ENCODE assay signal across 43 mouse cellular contexts in genomic region chr9:105144992-105145391, GRCm38 (mm10). TPM values are rescaled to one million over a fixed set of nuclear protein-coding genes. Genes with fewer than 3 reads are reported as not detected.
"Had no signal": no experiment of that assay in that cellular context is flagged by ENCODE, and none has a peak within 500 bp of the region (broad histone marks: within the 10 kb centered on the region; RNA-seq: fewer than 3 reads in every experiment).

Gene 1700080E11Rik, minus strand, starts transcription at chr9:105145092.

- H3K9ac ChIP-seq: heart, embryonic 12.5 days; heart, embryonic 13.5 days; heart, embryonic 15.5 days; hindbrain, embryonic 12.5 days; hindbrain, embryonic 13.5 days; hindbrain, embryonic 14.5 days; hindbrain, embryonic 15.5 days; intestine, embryonic 15.5 days; kidney, embryonic 15.5 days had no signal

- DNase-seq: heart, postnatal 10 days; heart, postnatal 14 days; heart, postnatal 36 days; heart, postnatal 4 days; kidney, adult 11 months; kidney, adult 18-20 months; kidney, adult 2 months; kidney, adult 8-10 months; kidney, adult 9 months; kidney, postnatal 10 days; kidney, postnatal 14 days; kidney, postnatal 25 days; kidney, postnatal 36 days; kidney, postnatal 4 days; layer of hippocampus, adult 9-11 months; layer of hippocampus, postnatal 36 days had no signal

- H3K4me2 ChIP-seq: heart, embryonic 11.5 days; heart, embryonic 12.5 days; heart, embryonic 13.5 days; heart, embryonic 15.5 days; hindbrain, embryonic 12.5 days; hindbrain, embryonic 13.5 days; hindbrain, embryonic 14.5 days; hindbrain, embryonic 15.5 days; intestine, embryonic 15.5 days; kidney, embryonic 15.5 days had no signal

- ATAC-seq: hindbrain, embryonic 16.5 days; hindbrain, postnatal 0 days; inflammation-experienced regulatory T-cells, adult 6 months; intestine, embryonic 15.5 days; intestine, embryonic 16.5 days; intestine, postnatal 0 days had no signal

- H3K36me3 ChIP-seq: heart, embryonic 10.5 days; heart, embryonic 12.5 days; heart, embryonic 13.5 days; heart, embryonic 15.5 days; hindbrain, embryonic 10.5 days; hindbrain, embryonic 12.5 days; hindbrain, embryonic 13.5 days; hindbrain, embryonic 15.5 days; intestine, embryonic 15.5 days; kidney, embryonic 15.5 days had no signal

- H3K27me3 ChIP-seq: heart, embryonic 12.5 days; heart, embryonic 13.5 days; heart, embryonic 15.5 days; hindbrain, embryonic 12.5 days; hindbrain, embryonic 13.5 days; hindbrain, embryonic 15.5 days; intestine, embryonic 15.5 days; kidney, embryonic 15.5 days had no signal

- H3K4me1 ChIP-seq: heart, embryonic 10.5 days; heart, embryonic 12.5 days; heart, embryonic 13.5 days; heart, embryonic 15.5 days; hindbrain, embryonic 10.5 days; hindbrain, embryonic 12.5 days; hindbrain, embryonic 13.5 days; hindbrain, embryonic 15.5 days; intestine, embryonic 15.5 days; kidney, embryonic 15.5 days had no signal

- H3K4me3 ChIP-seq: heart, embryonic 10.5 days; heart, embryonic 12.5 days; heart, embryonic 13.5 days; heart, embryonic 15.5 days; hindbrain, embryonic 10.5 days; hindbrain, embryonic 12.5 days; hindbrain, embryonic 13.5 days; hindbrain, embryonic 15.5 days; intestine, embryonic 15.5 days; kidney, embryonic 15.5 days; layer of hippocampus, adult 2 months had no signal

- H3K27ac ChIP-seq: heart, embryonic 10.5 days; heart, embryonic 13.5 days; heart, embryonic 15.5 days; hindbrain, embryonic 10.5 days; hindbrain, embryonic 12.5 days; hindbrain, embryonic 13.5 days; hindbrain, embryonic 14.5 days; hindbrain, embryonic 15.5 days; hindbrain, postnatal 0 days; intestine, embryonic 15.5 days; kidney, embryonic 15.5 days; kidney, postnatal 0 days; layer of hippocampus, adult 2 months had no signal

- H3K9me3 ChIP-seq: heart, embryonic 10.5 days; heart, embryonic 13.5 days; heart, embryonic 15.5 days; hindbrain, embryonic 10.5 days; hindbrain, embryonic 12.5 days; hindbrain, embryonic 13.5 days; hindbrain, embryonic 15.5 days; intestine, embryonic 15.5 days; kidney, embryonic 15.5 days had no signal

RNA-seq across cellular contexts. Expression of gene 1700080E11Rik, which starts in this region (rescaled TPM):
- polyA plus RNA-seq: heart, embryonic 10.5 days; heart, embryonic 11.5 days; heart, embryonic 12.5 days; heart, embryonic 13.5 days; heart, embryonic 14.5 days; heart, embryonic 15.5 days; heart, embryonic 16.5 days; heart, postnatal 0 days; hindbrain, embryonic 10.5 days; hindbrain, embryonic 11.5 days; hindbrain, embryonic 12.5 days; hindbrain, embryonic 13.5 days; hindbrain, embryonic 14.5 days; hindbrain, embryonic 15.5 days; hindbrain, embryonic 16.5 days; hindbrain, postnatal 0 days; inflammation-experienced regulatory T-cells, adult 6 months; intestine, embryonic 14.5 days; intestine, embryonic 15.5 days; intestine, embryonic 16.5 days; intestine, postnatal 0 days; kidney, adult 2 months; kidney, embryonic 14.5 days; kidney, embryonic 15.5 days; kidney, embryonic 16.5 days; kidney, postnatal 0 days; large intestine, adult 2 months had no signal
